Mouse (Mus musculus) T-helper 2 cell (primary cell): ENCODE data around the gene S100a5.

ENCODE experiments used
- in situ Hi-C: fragments of 300-600 bp; cut with MboI, MseI; formaldehyde crosslinking; loops from one replicate; pipeline ENCODE4 v1.15.1; 2025; ENCODE audit warnings: high pct_unique_total_duplicates

S100a5 gene

GRCm38 (mm10) chr3:90608223-90608622 is at the start of gene S100a5:
S100a5 (plus strand) TSS chr3:90608523.
- in situ Hi-C loops = no loop called here

GRCm38 (mm10) chr3:90560008-90560628 is 48.2 kb upstream of the S100a5 start, which contains the start of gene S100a3:
S100a3 (plus strand) TSS chr3:90560578.
- in situ Hi-C loops = no loop called here

- in situ Hi-C loops = loop anchor here (5.0 kb wide), 1 partner anchor 47 kb away; the partner anchor contains the start of gene S100a14
Observed at GRCm38 (mm10) chr3:90574691-90575090, 33.6 kb upstream of the S100a5 start.

- in situ Hi-C loops = no loop called here
Observed at GRCm38 (mm10) chr3:90575320-90575719, 33.0 kb upstream of the S100a5 start.

GRCm38 (mm10) chr3:90576351-90577001 is 31.8 kb upstream of the S100a5 start:
- in situ Hi-C loops = no loop called here

GRCm38 (mm10) chr3:90579433-90579832 is 28.9 kb upstream of the S100a5 start:
- in situ Hi-C loops = no loop called here

GRCm38 (mm10) chr3:90581141-90581540 is 27.2 kb upstream of the S100a5 start:
- in situ Hi-C loops = loop anchor here (5.0 kb wide), 1 partner anchor 36 kb away; no protein-coding TSS in a partner anchor

- in situ Hi-C loops = loop anchor here (5.0 kb wide), 1 partner anchor 35 kb away; no protein-coding TSS in a partner anchor
Observed at GRCm38 (mm10) chr3:90582156-90582555, 26.2 kb upstream of the S100a5 start.

GRCm38 (mm10) chr3:90582556-90582955 is 25.8 kb upstream of the S100a5 start:
- in situ Hi-C loops = loop anchor here (5.0 kb wide), 1 partner anchor 35 kb away; no protein-coding TSS in a partner anchor

- in situ Hi-C loops = loop anchor here (5.0 kb wide), 1 partner anchor 33 kb away; no protein-coding TSS in a partner anchor
Observed at GRCm38 (mm10) chr3:90583893-90584292, 24.4 kb upstream of the S100a5 start.

- in situ Hi-C loops = no loop called here
Observed at GRCm38 (mm10) chr3:90585595-90585994, 22.7 kb upstream of the S100a5 start.

GRCm38 (mm10) chr3:90586016-90586643 is 22.2 kb upstream of the S100a5 start:
- in situ Hi-C loops = no loop called here

GRCm38 (mm10) chr3:90586906-90587305 is 21.4 kb upstream of the S100a5 start:
- in situ Hi-C loops = no loop called here

- in situ Hi-C loops = no loop called here
Observed at GRCm38 (mm10) chr3:90587361-90588101, 20.8 kb upstream of the S100a5 start.

- in situ Hi-C loops = no loop called here
Observed at GRCm38 (mm10) chr3:90589390-90589789, 18.9 kb upstream of the S100a5 start.

GRCm38 (mm10) chr3:90589947-90590346 is 18.4 kb upstream of the S100a5 start, which contains the start of gene S100a2:
S100a2 (plus strand) TSS chr3:90590247.
- in situ Hi-C loops = no loop called here

- in situ Hi-C loops = no loop called here
Observed at GRCm38 (mm10) chr3:90594466-90594865, 13.9 kb upstream of the S100a5 start.

- in situ Hi-C loops = no loop called here
Observed at GRCm38 (mm10) chr3:90595556-90595955, 12.8 kb upstream of the S100a5 start.

- in situ Hi-C loops = no loop called here
Observed at GRCm38 (mm10) chr3:90596810-90597209, 11.5 kb upstream of the S100a5 start.

- in situ Hi-C loops = no loop called here
Observed at GRCm38 (mm10) chr3:90597736-90598135, 10.6 kb upstream of the S100a5 start.

GRCm38 (mm10) chr3:90598212-90598611 is 10.1 kb upstream of the S100a5 start:
- in situ Hi-C loops = no loop called here

- in situ Hi-C loops = no loop called here
Observed at GRCm38 (mm10) chr3:90599401-90599800, 8.9 kb upstream of the S100a5 start.
